Mouse (Mus musculus): ENCODE results near the gene Slc22a4. TPM values are rescaled to one million over a fixed set of nuclear protein-coding genes. Genes with fewer than 3 reads are reported as not detected.
"Not testable (repeated sequence)": the region's sequence is repeated elsewhere in the genome, so short reads cannot be mapped to it uniquely, and the experiment has no call there.

Gene Slc22a4
- total RNA-seq, 2 experiments from 2014 or later = 6.7 to 7.1 TPM

- no peak for DNase-seq (ENCODE audit: low spot score in 2 of 2)
Observed at GRCm38 (mm10) chr11:54006901-54007300, 21.0 kb downstream of the Slc22a4 start.

DNA sequence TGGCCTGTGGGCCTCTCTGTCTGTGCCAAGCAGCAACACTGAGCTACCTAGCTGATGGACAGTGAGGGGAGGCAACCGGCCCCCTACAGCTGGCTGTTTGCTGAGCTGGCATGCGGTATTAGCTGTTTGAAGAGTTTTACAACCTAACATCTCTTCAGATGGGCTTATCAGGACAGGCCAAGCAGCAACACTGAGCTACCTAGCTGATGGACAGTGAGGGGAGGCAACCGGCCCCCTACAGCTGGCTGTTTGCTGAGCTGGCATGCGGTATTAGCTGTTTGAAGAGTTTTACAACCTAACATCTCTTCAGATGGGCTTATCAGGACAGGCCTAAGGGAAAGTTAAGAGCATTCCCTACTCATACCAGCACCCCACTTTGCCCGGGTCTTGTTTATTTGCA, 21.5 kb downstream of the Slc22a4 start:
- DNase-seq (ENCODE audit: low spot score in 2 of 2) = not testable (repeated sequence)

DNA sequence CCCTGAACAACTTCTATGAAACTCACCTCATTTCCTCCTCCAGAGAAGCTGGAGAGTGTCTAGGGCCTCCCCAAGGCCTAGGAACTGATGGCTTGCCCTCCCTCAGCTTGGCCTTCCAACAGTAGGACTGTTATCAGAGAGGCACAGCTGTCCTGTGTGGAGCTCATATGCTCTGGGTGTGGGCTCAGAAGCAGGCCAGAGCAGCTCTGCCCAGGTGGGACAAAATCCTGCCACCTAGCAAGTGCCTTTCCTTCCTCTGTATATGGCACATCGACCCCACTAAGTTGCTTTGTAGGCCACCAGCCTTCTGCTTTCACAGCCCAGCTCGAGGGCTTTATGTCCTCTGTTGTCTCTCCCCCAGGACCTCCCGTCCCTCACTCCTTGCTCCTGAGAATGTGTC, 23.2 kb downstream of the Slc22a4 start:
- DNase-seq (ENCODE audit: low spot score in 2 of 2) = no peak

DNA sequence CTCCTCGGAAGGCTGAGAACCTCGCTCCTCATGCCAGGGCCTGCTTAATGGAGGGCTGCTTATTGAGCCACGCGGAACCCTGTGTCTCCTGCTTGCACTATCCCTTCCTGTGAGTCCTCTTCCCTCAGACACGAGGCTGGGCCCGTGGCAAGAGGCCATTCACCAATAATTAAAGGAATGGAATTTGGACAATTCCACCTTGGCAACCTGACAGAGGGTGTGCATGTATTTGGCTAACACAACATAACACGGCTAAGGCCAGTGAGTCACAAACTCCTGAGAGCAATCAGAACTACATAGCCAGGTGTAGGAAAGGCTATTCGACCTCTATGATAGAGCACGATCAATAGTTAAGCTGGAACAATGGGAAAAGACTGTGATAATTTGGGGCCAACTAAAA, 23.7 kb downstream of the Slc22a4 start:
- no peak for DNase-seq (ENCODE audit: low spot score in 2 of 2)

DNA sequence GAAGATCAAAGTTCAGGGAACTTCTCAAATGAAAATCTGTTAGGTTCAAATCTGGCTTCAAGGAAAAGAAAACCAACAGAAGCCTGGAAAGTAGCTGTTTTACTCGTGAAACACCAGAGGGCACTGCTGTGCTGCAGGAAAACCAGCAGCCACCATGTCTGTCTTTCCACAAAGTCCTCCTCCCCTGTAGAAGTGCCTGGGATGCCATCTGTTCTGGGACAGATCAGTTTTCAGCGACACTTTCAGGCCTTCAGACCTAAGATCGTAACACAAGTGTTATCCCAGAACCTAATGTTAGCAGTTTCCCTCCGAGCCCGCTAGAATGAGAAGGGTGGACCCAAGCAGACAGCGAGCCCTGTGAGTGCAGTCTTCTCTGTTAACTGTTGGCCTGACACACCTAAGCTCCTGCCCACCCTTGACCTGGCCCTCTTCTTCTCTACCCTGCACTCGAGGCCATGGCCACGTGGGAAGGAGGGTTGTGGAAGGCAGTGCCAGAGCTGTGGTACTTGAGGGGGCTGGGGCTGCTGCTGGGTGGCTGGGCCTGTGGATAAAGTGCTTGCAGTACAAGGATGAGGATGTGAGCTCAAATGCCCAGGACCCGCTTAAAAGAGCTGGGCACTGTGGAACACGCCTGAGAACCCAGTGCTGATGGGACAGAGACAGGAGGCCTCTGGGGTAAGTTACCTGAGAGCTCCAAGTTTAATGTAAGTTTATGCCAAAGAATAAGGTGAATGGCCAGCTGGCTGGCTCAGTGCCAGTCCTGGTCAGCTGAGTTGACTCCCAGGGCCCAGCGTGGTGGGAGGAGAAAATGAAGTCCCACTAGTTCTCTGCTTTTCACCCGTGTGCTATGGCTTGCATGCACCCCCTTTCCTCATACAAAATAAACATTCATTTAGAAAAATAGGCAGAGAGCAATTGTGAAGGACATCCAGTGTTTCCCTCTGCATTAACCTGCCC, 24.9 kb downstream of the Slc22a4 start:
- peak; percentile 70 to 71 for DNase-seq (ENCODE audit: low spot score in 2 of 2)

- peak; percentile 81 to 84 for DNase-seq (ENCODE audit: low spot score in 2 of 2)
Observed at GRCm38 (mm10) chr11:54002147-54002760, 25.6 kb downstream of the Slc22a4 start.

DNA sequence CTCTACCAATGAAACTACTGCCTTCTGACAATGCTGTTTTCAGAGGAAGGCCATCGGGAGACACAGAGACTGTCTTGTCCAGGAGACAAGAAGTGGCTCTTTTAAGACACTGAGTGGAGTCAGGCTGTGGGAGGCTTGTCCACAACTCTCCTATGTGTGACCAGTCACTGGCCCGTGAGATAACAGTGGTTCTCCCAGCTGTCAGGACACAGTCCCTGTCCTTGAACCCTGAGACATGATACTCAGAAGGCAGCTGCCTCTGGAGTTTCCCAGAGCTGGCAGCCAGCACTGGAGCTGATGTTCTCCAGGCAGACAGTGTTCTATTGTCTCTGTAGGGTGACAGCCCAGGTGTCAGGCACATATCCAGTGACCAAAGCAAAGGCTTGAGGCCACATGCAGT, 30.2 kb downstream of the Slc22a4 start:
- no peak for DNase-seq (ENCODE audit: low spot score in 2 of 2)

GRCm38 (mm10) chr11:53992264-53992663, 35.6 kb downstream of the Slc22a4 start:
- no peak for DNase-seq (ENCODE audit: low spot score in 2 of 2)

DNA sequence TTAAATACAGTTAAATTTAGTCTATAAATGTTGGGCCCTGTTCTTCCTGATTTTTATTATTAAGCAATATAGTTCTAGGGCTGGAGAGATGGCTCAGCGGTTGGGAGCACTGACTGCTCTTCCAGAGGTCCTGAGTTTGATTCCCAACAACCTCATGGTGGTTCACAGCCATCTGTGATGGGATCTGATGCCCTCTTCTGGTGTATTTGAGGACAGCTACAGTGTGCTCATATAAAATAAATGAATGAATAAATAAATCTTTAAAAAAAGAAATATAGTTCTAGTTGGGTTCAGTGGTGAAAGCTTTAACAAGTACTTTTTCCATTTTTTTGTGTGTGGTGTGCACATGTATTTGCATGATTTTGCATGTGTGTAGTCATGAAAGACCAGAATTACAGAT, 38.7 kb downstream of the Slc22a4 start:
- DNase-seq (ENCODE audit: low spot score in 2 of 2) = no peak

DNA sequence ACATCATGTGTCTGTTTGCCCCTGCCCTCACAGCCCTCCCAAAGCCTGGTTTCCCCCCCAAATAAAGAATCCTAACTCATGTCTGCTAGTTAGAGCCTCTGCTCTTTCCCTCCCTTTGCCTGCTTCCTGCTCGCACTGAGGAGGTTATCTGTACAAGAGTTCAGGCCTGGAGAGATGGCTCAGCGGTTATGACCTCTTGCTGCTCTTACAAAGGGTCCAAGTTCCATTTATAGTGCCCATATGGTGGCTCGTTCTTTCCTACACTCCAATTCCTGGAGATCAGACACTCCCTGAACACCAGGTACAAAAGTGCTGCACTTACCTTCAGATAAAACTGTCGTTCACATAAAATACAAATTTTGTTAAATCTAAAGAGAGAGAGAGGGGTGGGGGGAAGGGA, 39.8 kb downstream of the Slc22a4 start:
- no peak for DNase-seq (ENCODE audit: low spot score in 2 of 2)

- no peak for DNase-seq (ENCODE audit: low spot score in 2 of 2)
Observed at GRCm38 (mm10) chr11:53981396-53981795, 46.5 kb downstream of the Slc22a4 start.

- peak; percentile 18 to 21 for DNase-seq (ENCODE audit: low spot score in 2 of 2)
Observed at GRCm38 (mm10) chr11:53979788-53980621, 47.9 kb downstream of the Slc22a4 start, which contains the start of gene Slc22a21. Slc22a21 (minus strand) TSS chr11:53980332.

DNA sequence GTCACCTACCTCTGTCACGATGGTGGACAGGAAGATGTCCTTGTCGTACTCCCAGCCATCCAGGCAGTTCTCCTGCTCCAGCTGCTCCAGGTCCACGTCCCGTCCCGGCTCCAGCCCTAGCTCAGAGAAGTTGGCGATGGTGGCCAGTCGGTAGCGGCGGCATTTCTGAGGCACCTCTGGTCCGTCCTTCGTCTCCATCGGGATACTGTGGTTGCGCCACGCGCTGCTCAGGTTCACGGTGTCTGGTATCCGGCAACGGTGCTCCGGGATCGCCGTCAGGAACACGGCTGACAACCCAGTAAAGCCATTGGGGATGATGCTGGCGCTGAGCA, 48.5 kb downstream of the Slc22a4 start:
- DNase-seq (ENCODE audit: low spot score in 2 of 2) = not testable (repeated sequence)

DNA sequence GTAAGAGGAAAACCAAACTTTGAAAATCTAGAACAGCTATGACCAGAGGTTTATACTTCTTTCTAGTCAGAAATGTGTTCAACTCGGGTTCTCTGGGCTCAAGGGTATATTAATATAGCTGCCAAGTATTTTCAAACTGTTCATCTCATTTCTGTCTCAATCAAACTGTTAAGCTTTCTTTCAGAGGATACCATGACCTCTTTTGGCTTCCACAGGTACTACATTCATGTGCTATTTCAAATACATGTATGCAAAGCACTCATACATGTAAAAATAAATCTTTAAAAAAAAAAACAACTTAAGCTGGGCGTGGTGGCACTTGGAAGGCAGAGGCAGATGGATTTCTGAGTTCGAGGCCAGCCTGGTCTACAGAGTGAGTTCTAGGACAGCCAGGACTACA, 50.2 kb downstream of the Slc22a4 start:
- no peak for DNase-seq (ENCODE audit: low spot score in 2 of 2)

- DNase-seq (ENCODE audit: low spot score in 2 of 2) = no peak
Observed at GRCm38 (mm10) chr11:53975559-53975958, 52.3 kb downstream of the Slc22a4 start.

DNA sequence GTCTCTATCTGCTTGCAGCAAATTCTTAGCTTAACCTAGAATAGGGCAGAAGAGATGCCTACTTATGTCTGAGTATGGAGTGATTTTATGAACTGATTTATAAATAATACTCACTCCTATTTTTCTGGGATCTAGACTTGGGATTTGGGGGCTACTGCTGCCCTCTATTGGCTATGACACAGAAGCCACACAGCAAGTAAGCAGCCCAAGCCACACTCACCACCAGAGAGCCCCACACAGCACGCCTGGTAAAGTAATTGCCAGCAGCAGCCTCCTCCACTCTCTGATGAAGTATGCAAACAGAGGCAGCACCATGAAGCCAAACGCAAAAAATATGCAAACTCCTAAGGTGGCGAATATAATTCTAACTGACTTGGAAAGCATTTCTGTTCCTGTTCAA, 68.9 kb downstream of the Slc22a4 start:
- DNase-seq (ENCODE audit: low spot score in 2 of 2) = no peak

- DNase-seq (ENCODE audit: low spot score in 2 of 2) = not testable (repeated sequence)
Observed at GRCm38 (mm10) chr11:53958176-53958575, 69.7 kb downstream of the Slc22a4 start.

DNA sequence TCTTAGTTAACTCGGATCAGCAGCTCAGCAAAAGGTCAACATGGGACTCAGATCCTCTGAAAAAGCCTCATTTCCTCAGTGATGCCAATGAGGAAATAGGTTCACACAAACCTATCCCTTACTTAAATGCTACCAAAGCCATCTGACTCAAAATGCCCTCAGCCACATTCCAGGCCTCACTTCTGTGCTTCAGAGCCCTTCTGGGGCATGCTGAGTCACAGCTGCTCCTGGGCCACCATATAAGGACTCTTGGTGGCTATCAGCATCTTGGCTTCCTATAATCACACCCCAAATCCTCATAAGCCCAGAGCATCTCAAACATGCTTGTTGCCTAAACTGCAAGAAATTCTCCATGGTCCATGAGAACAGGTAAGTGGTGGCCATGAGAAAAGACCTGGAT, 71.3 kb downstream of the Slc22a4 start:
- DNase-seq (ENCODE audit: low spot score in 2 of 2) = no peak

GRCm38 (mm10) chr11:53954653-53955052, 73.2 kb downstream of the Slc22a4 start:
- DNase-seq (ENCODE audit: low spot score in 2 of 2) = no peak

- DNase-seq (ENCODE audit: low spot score in 2 of 2) = not testable (repeated sequence)
Observed at GRCm38 (mm10) chr11:53950133-53950532, 77.8 kb downstream of the Slc22a4 start.
